Mouse (Mus musculus): ENCODE measurements at regions not wholly inside any gene's neighbourhood (a gene's known extent, or its start where the extent isn't known, plus 50 kb on each side); places are given as distances from the start of the nearest gene placed in this dataset.

DNA sequence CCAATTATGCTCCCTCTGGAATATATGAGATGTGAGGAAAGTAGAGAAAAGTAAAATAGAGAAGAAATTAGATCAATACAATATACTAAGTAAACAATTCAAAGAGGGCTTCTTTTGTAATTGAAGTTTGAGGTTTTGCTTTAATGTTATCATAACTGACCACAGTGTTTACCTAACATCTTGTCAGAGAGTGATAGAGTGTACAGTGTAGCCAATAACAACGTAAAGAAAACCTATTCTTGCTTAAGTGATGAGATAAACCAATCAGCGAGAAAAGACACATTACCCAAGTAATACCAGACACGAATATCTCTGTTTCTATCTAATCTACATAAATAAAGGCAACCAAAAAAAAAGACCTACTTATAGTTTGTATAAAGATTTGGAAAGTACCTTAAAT, 577.0 kb downstream of the Efna5 start:
- Histone ChIP-seq H3K27me3 (ENCODE audit: control insufficient read depth, insufficient read depth, low read length) (no peaks in the 10 kb centered on the region), H3K36me3 (ENCODE audit: control insufficient read depth, insufficient read depth, low read length) (no peaks in the 10 kb centered on the region), H3K4me1 (replicated peaks; ENCODE audit: control insufficient read depth, insufficient read depth, low read length) (no peaks in the 10 kb centered on the region), H3K27ac (ENCODE audit: control insufficient read depth, insufficient read depth, low read length) (no peak overlapping the region), H3K4me3 (ENCODE audit: control insufficient read depth, insufficient read depth, low read length) (no peak overlapping the region)
- DNase-seq: no peak
- WGBS: 94% methylated on average over 3 of the region's 3 CpGs
- TF ChIP-seq POLR2A (IDR thresholded peaks at IDR 0.05; ENCODE audit: control insufficient read depth, extremely low read depth, insufficient read depth, low read length, poor library complexity): no peak
- no peak for TF ChIP-seq CTCF (IDR thresholded peaks at IDR 0.05; ENCODE audit: borderline replicate concordance, control insufficient read depth, extremely low read depth, insufficient read depth, low read length, poor library complexity)

DNA sequence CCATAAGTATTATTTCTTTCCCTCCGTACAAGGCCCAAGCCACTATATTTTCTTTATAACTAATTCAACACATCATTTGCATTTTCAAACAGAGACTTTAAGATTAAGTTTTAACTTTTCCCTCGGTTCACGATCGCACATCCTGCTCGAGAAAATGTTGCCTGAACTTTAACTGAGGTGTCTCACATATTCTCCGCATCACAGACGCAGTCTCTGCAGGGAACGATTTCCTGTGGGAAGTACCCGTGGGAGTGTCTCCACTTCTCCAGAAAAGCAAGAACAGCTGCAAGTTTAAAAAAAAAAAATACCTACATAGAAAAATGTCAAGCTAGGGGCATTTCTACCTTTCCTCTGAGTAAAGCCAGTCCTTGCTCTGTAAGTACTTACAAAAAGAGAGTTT, 581.2 kb downstream of the Efna5 start:
- TF ChIP-seq CTCF (IDR thresholded peaks at IDR 0.05; ENCODE audit: borderline replicate concordance, control insufficient read depth, extremely low read depth, insufficient read depth, low read length, poor library complexity): no peak
- TF ChIP-seq POLR2A (IDR thresholded peaks at IDR 0.05; ENCODE audit: control insufficient read depth, extremely low read depth, insufficient read depth, low read length, poor library complexity): no peak
- Histone ChIP-seq H3K4me1 (replicated peaks; ENCODE audit: control insufficient read depth, insufficient read depth, low read length) (no peaks in the 10 kb centered on the region), H3K36me3 (ENCODE audit: control insufficient read depth, insufficient read depth, low read length) (no peaks in the 10 kb centered on the region), H3K27ac (ENCODE audit: control insufficient read depth, insufficient read depth, low read length) (no peak overlapping the region), H3K4me3 (ENCODE audit: control insufficient read depth, insufficient read depth, low read length) (no peak overlapping the region), H3K27me3 (ENCODE audit: control insufficient read depth, insufficient read depth, low read length) (no peaks in the 10 kb centered on the region)
- DNase-seq: no peak
- WGBS: 82% methylated on average over 9 of the region's 9 CpGs

DNA sequence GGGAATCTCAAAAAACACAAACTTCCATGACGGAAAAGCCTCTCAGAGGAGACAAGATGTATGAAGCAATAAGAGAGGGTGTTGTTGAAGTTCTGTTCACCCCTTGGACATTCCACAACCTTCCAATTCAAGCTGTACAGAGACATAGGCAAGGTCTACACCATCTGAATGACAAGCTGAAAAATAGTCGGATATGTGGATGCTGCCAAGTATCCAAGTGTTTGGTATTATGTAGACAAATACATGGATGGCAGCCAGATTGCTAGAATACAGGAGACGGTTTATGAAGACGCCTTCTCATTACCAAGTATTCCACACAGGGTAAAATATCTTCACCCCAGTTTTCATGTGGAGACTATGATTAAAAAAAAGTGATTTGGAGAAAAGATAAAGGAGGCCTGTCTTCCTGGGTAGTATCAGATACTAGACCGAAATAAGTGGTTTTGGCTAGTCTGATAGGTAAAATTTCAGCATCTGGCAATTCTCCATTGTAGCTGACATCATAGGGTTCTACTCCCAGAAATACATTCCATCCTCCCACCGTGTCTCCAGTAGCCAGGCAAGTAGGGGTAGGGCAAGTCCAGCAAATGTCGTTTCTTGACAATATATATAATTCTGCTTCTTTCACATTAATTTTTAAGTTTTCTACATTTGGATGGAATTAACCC, 583.6 kb downstream of the Efna5 start:
- WGBS: 94% methylated on average over 7 of the region's 7 CpGs
- DNase-seq: no peak

DNA sequence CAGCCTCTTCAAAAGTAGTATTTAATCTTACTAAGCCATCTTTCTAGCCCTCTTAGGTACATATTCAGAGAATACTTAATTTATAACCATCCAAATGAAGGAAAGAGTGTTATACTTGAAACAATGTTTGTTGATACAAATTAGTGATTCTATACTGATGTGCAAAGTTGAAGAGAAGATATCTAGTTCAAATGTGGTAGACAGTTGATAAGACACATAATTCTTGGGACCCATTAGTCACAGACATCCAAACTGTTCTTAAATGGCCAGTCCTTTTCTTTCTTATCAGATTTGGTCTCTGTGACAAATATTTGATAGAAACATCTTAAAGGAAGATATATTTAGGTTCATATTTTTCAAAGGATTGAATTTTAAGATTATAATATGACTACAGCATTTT, 585.7 kb downstream of the Efna5 start:
- Histone ChIP-seq H3K4me1 (replicated peaks; ENCODE audit: control insufficient read depth, insufficient read depth, low read length) (no peaks in the 10 kb centered on the region), H3K27me3 (ENCODE audit: control insufficient read depth, insufficient read depth, low read length) (no peaks in the 10 kb centered on the region), H3K27ac (ENCODE audit: control insufficient read depth, insufficient read depth, low read length) (no peak overlapping the region), H3K36me3 (ENCODE audit: control insufficient read depth, insufficient read depth, low read length) (no peaks in the 10 kb centered on the region), H3K4me3 (ENCODE audit: control insufficient read depth, insufficient read depth, low read length) (no peak overlapping the region)
- no peak for DNase-seq
- TF ChIP-seq CTCF (IDR thresholded peaks at IDR 0.05; ENCODE audit: borderline replicate concordance, control insufficient read depth, extremely low read depth, insufficient read depth, low read length, poor library complexity) (no peak), POLR2A (IDR thresholded peaks at IDR 0.05; ENCODE audit: control insufficient read depth, extremely low read depth, insufficient read depth, low read length, poor library complexity) (no peak)

More for the DNA sequence above, 583.6 kb downstream of the Efna5 start:
- no peak for TF ChIP-seq POLR2A (IDR thresholded peaks at IDR 0.05; ENCODE audit: control insufficient read depth, extremely low read depth, insufficient read depth, low read length, poor library complexity)
- TF ChIP-seq CTCF (IDR thresholded peaks at IDR 0.05; ENCODE audit: borderline replicate concordance, control insufficient read depth, extremely low read depth, insufficient read depth, low read length, poor library complexity): no peak
- no peak overlapping the region for H3K4me3 ChIP-seq (ENCODE audit: control insufficient read depth, insufficient read depth, low read length)
- H3K36me3 ChIP-seq (ENCODE audit: control insufficient read depth, insufficient read depth, low read length): no peaks in the 10 kb centered on the region
- no peaks in the 10 kb centered on the region for H3K27me3 ChIP-seq (ENCODE audit: control insufficient read depth, insufficient read depth, low read length)
- H3K4me1 ChIP-seq (replicated peaks; ENCODE audit: control insufficient read depth, insufficient read depth, low read length): no peaks in the 10 kb centered on the region
- H3K27ac ChIP-seq (ENCODE audit: control insufficient read depth, insufficient read depth, low read length): no peak overlapping the region

DNA sequence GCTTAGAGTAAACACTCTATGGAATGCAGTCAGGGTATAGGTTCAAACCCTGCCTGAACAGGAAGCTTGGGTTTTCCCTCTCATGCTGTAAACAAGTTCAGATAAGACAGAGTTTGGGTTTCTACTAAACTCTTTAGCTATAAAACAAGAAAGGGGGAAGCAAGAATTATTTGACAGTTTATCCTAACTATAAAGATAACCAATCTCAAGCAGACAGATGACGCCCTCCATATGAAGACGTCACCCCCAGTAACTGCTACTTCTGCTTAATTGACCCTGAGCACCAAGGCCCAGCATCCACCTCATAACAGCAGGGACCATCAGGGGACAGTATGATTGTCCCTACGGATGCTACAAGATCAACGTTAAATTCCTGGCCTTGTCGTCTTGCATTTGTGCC, 588.4 kb downstream of the Efna5 start:
- no peaks in the 10 kb centered on the region for H3K27me3 ChIP-seq (ENCODE audit: control insufficient read depth, insufficient read depth, low read length)
- no peak overlapping the region for H3K4me3 ChIP-seq (ENCODE audit: control insufficient read depth, insufficient read depth, low read length)
- TF ChIP-seq POLR2A (IDR thresholded peaks at IDR 0.05; ENCODE audit: control insufficient read depth, extremely low read depth, insufficient read depth, low read length, poor library complexity): no peak
- TF ChIP-seq CTCF (IDR thresholded peaks at IDR 0.05; ENCODE audit: borderline replicate concordance, control insufficient read depth, extremely low read depth, insufficient read depth, low read length, poor library complexity): no peak
- no peak overlapping the region for H3K27ac ChIP-seq (ENCODE audit: control insufficient read depth, insufficient read depth, low read length)
- 90% methylated on average over 5 of the region's 5 CpGs for WGBS
- no peaks in the 10 kb centered on the region for H3K36me3 ChIP-seq (ENCODE audit: control insufficient read depth, insufficient read depth, low read length)
- no peaks in the 10 kb centered on the region for H3K4me1 ChIP-seq (replicated peaks; ENCODE audit: control insufficient read depth, insufficient read depth, low read length)
- DNase-seq: no peak

DNA sequence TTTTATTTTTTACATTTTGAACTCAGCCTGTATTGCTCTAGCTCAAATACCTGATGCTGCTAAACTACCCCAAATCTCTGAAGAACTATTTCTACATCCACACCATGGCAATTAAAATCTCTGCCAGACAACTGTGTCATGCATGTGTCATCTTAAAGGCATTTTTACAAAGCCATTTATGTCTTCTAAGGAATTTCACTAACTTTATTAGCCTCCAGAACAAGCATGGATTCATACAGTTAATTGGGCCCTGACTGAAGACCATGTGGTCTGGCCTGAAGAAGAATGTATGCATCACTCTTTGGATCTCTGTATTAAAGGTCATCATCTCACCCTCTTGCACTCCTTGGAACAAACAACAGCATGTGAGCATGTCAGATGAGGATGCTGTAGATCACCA, 593.5 kb downstream of the Efna5 start:
- Histone ChIP-seq H3K27me3 (ENCODE audit: control insufficient read depth, insufficient read depth, low read length) (no peaks in the 10 kb centered on the region), H3K4me1 (replicated peaks; ENCODE audit: control insufficient read depth, insufficient read depth, low read length) (no peaks in the 10 kb centered on the region), H3K4me3 (ENCODE audit: control insufficient read depth, insufficient read depth, low read length) (no peak overlapping the region), H3K27ac (ENCODE audit: control insufficient read depth, insufficient read depth, low read length) (no peak overlapping the region), H3K36me3 (ENCODE audit: control insufficient read depth, insufficient read depth, low read length) (no peaks in the 10 kb centered on the region)
- TF ChIP-seq CTCF (IDR thresholded peaks at IDR 0.05; ENCODE audit: borderline replicate concordance, control insufficient read depth, extremely low read depth, insufficient read depth, low read length, poor library complexity) (no peak), POLR2A (IDR thresholded peaks at IDR 0.05; ENCODE audit: control insufficient read depth, extremely low read depth, insufficient read depth, low read length, poor library complexity) (no peak)
- no peak for DNase-seq

DNA sequence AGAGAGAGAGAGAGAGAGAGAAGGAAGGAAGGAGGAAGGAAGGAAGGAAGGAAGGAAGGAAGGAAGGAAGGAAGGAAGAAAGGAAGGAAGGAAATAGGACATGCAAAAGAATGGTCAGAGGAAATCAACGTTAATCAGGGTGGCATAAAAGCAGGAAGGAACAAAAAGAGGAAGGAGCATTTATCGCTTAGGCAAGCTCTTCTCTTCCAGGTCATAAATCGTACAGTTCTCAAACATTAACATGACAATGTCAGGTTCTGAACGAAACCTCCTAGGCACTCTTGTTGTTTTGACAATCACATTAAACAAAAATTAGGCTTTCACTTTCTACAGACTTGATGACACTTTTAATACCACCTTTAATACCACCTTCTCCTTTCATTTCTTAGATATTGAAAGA, 594.0 kb downstream of the Efna5 start:
- Histone ChIP-seq H3K36me3 (ENCODE audit: control insufficient read depth, insufficient read depth, low read length) (no peaks in the 10 kb centered on the region), H3K27ac (ENCODE audit: control insufficient read depth, insufficient read depth, low read length) (no peak overlapping the region), H3K27me3 (ENCODE audit: control insufficient read depth, insufficient read depth, low read length) (no peaks in the 10 kb centered on the region), H3K4me3 (ENCODE audit: control insufficient read depth, insufficient read depth, low read length) (no peak overlapping the region), H3K4me1 (replicated peaks; ENCODE audit: control insufficient read depth, insufficient read depth, low read length) (no peaks in the 10 kb centered on the region)
- TF ChIP-seq CTCF (IDR thresholded peaks at IDR 0.05; ENCODE audit: borderline replicate concordance, control insufficient read depth, extremely low read depth, insufficient read depth, low read length, poor library complexity) (no peak), POLR2A (IDR thresholded peaks at IDR 0.05; ENCODE audit: control insufficient read depth, extremely low read depth, insufficient read depth, low read length, poor library complexity) (no peak)
- 46% methylated on average over 4 of the region's 4 CpGs for WGBS
- no peak for DNase-seq
